Mouse (Mus musculus): ENCODE measurements around the gene Xrcc2. TPM values are rescaled to one million over a fixed set of nuclear protein-coding genes. Genes with fewer than 3 reads are reported as not detected.
A peak's percentile ranks its signal among the peaks of the same experiment; 100 is the strongest.
"Not testable (repeated sequence)": the region's sequence is repeated elsewhere in the genome, so short reads cannot be mapped to it uniquely, and the experiment has no call there.

Gene Xrcc2
- polyA plus RNA-seq (2012; ENCODE audit: insufficient read depth, insufficient read length, missing spikeins) = 3.0 and 3.3 TPM in 2 replicates

GRCm38 (mm10) chr5:25705567-25706349 is at the start of gene Xrcc2:
Xrcc2 (minus strand) TSS chr5:25705825.
- Histone ChIP-seq H3K27ac (replicated peaks; ENCODE audit: low read depth, low read length) (peak within 1 kb of the TSS; percentile 62; the same call in 1 of the 2 replicates), H3K4me1 (ENCODE audit: control insufficient read depth, insufficient read depth, insufficient read length, low read length) (peaks cover 2% of the 10 kb centered on the region; the same call in 1 of the 2 replicates), H3K4me3 (ENCODE audit: insufficient read depth, low read depth, low read length) (peak within 1 kb of the TSS; percentile 69)

- Histone ChIP-seq H3K4me1 (ENCODE audit: control insufficient read depth, insufficient read depth, insufficient read length, low read length) (no peaks in the 10 kb centered on the region), H3K4me3 (ENCODE audit: insufficient read depth, low read depth, low read length) (no peak overlapping the region), H3K27ac (replicated peaks; ENCODE audit: low read depth, low read length) (no peak overlapping the region)
Observed at GRCm38 (mm10) chr5:25754236-25754766, 48.7 kb upstream of the Xrcc2 start.

- no peaks in the 10 kb centered on the region for H3K4me1 ChIP-seq (ENCODE audit: control insufficient read depth, insufficient read depth, insufficient read length, low read length)
- H3K4me3 ChIP-seq (ENCODE audit: insufficient read depth, low read depth, low read length) = no peak overlapping the region
- no peak overlapping the region for H3K27ac ChIP-seq (replicated peaks; ENCODE audit: low read depth, low read length)
Observed at GRCm38 (mm10) chr5:25753556-25754235, 48.1 kb upstream of the Xrcc2 start.

- Histone ChIP-seq H3K27ac (replicated peaks; ENCODE audit: low read depth, low read length) (no peak overlapping the region), H3K4me1 (ENCODE audit: control insufficient read depth, insufficient read depth, insufficient read length, low read length) (no peaks in the 10 kb centered on the region), H3K4me3 (ENCODE audit: insufficient read depth, low read depth, low read length) (no peak overlapping the region)
Observed at GRCm38 (mm10) chr5:25752862-25753261, 47.2 kb upstream of the Xrcc2 start.

GRCm38 (mm10) chr5:25751552-25751951 is 45.9 kb upstream of the Xrcc2 start:
- Histone ChIP-seq H3K4me3 (ENCODE audit: insufficient read depth, low read depth, low read length) (no peak overlapping the region), H3K4me1 (ENCODE audit: control insufficient read depth, insufficient read depth, insufficient read length, low read length) (no peaks in the 10 kb centered on the region), H3K27ac (replicated peaks; ENCODE audit: low read depth, low read length) (no peak overlapping the region)

GRCm38 (mm10) chr5:25748613-25749012 is 43.0 kb upstream of the Xrcc2 start:
- no peak overlapping the region for H3K27ac ChIP-seq (replicated peaks; ENCODE audit: low read depth, low read length)

GRCm38 (mm10) chr5:25747904-25748303 is 42.3 kb upstream of the Xrcc2 start:
- Histone ChIP-seq H3K4me3 (ENCODE audit: insufficient read depth, low read depth, low read length) (no peak overlapping the region), H3K4me1 (ENCODE audit: control insufficient read depth, insufficient read depth, insufficient read length, low read length) (no peaks in the 10 kb centered on the region), H3K27ac (replicated peaks; ENCODE audit: low read depth, low read length) (no peak overlapping the region)

More at GRCm38 (mm10) chr5:25748613-25749012, 43.0 kb upstream of the Xrcc2 start:
- H3K4me3 ChIP-seq (ENCODE audit: insufficient read depth, low read depth, low read length) = no peak overlapping the region
- H3K4me1 ChIP-seq (ENCODE audit: control insufficient read depth, insufficient read depth, insufficient read length, low read length) = no peaks in the 10 kb centered on the region

GRCm38 (mm10) chr5:25738902-25739301 is 33.3 kb upstream of the Xrcc2 start:
- H3K4me1 ChIP-seq (ENCODE audit: control insufficient read depth, insufficient read depth, insufficient read length, low read length); H3K27ac ChIP-seq (replicated peaks; ENCODE audit: low read depth, low read length); H3K4me3 ChIP-seq (ENCODE audit: insufficient read depth, low read depth, low read length): not testable (repeated sequence)

GRCm38 (mm10) chr5:25738448-25738847 is 32.8 kb upstream of the Xrcc2 start:
- no peak overlapping the region for H3K4me3 ChIP-seq (ENCODE audit: insufficient read depth, low read depth, low read length)
- no peak overlapping the region for H3K27ac ChIP-seq (replicated peaks; ENCODE audit: low read depth, low read length)
- no peaks in the 10 kb centered on the region for H3K4me1 ChIP-seq (ENCODE audit: control insufficient read depth, insufficient read depth, insufficient read length, low read length)

- H3K4me3 ChIP-seq (ENCODE audit: insufficient read depth, low read depth, low read length) = no peak overlapping the region
- H3K27ac ChIP-seq (replicated peaks; ENCODE audit: low read depth, low read length) = no peak overlapping the region
- no peaks in the 10 kb centered on the region for H3K4me1 ChIP-seq (ENCODE audit: control insufficient read depth, insufficient read depth, insufficient read length, low read length)
Observed at GRCm38 (mm10) chr5:25735861-25736260, 30.2 kb upstream of the Xrcc2 start.

GRCm38 (mm10) chr5:25734318-25734717 is 28.7 kb upstream of the Xrcc2 start:
- Histone ChIP-seq H3K27ac (replicated peaks; ENCODE audit: low read depth, low read length) (no peak overlapping the region), H3K4me1 (ENCODE audit: control insufficient read depth, insufficient read depth, insufficient read length, low read length) (no peaks in the 10 kb centered on the region), H3K4me3 (ENCODE audit: insufficient read depth, low read depth, low read length) (no peak overlapping the region)

- no peak overlapping the region for H3K4me3 ChIP-seq (ENCODE audit: insufficient read depth, low read depth, low read length)
- peaks cover 4% of the 10 kb centered on the region; the same call in 1 of the 2 replicates for H3K4me1 ChIP-seq (ENCODE audit: control insufficient read depth, insufficient read depth, insufficient read length, low read length)
- H3K27ac ChIP-seq (replicated peaks; ENCODE audit: low read depth, low read length) = no peak overlapping the region
Observed at GRCm38 (mm10) chr5:25724134-25724675, 18.6 kb upstream of the Xrcc2 start.

- H3K27ac ChIP-seq (replicated peaks; ENCODE audit: low read depth, low read length) = peak overlapping the region; percentile 83
- peaks cover 4% of the 10 kb centered on the region; the same call in 1 of the 2 replicates for H3K4me1 ChIP-seq (ENCODE audit: control insufficient read depth, insufficient read depth, insufficient read length, low read length)
- H3K4me3 ChIP-seq (ENCODE audit: insufficient read depth, low read depth, low read length) = no peak overlapping the region
Observed at GRCm38 (mm10) chr5:25723016-25723415, 17.4 kb upstream of the Xrcc2 start.

GRCm38 (mm10) chr5:25719390-25719789 is 13.8 kb upstream of the Xrcc2 start:
- no peak overlapping the region for H3K27ac ChIP-seq (replicated peaks; ENCODE audit: low read depth, low read length)
- H3K4me1 ChIP-seq (ENCODE audit: control insufficient read depth, insufficient read depth, insufficient read length, low read length) = peaks cover 4% of the 10 kb centered on the region; the same call in 1 of the 2 replicates
- no peak overlapping the region for H3K4me3 ChIP-seq (ENCODE audit: insufficient read depth, low read depth, low read length)

- H3K27ac ChIP-seq (replicated peaks; ENCODE audit: low read depth, low read length); H3K4me3 ChIP-seq (ENCODE audit: insufficient read depth, low read depth, low read length); H3K4me1 ChIP-seq (ENCODE audit: control insufficient read depth, insufficient read depth, insufficient read length, low read length): not testable (repeated sequence)
Observed at GRCm38 (mm10) chr5:25713001-25713706, 7.5 kb upstream of the Xrcc2 start.
